Mouse (Mus musculus) C2C12 (cell line): ENCODE measurements around the gene Slc39a9. TPM values are rescaled to one million over a fixed set of nuclear protein-coding genes. Genes with fewer than 3 reads are reported as not detected.

ENCODE experiments used
- H3K27me3 ChIP-seq: one replicate; pipeline ENCODE4 v1.6.1; 2011; ENCODE audit not compliant: control insufficient read depth, insufficient read depth, insufficient read length
- H3K36me3 ChIP-seq: one replicate; pipeline ENCODE4 v1.6.1; 2011; ENCODE audit not compliant: control insufficient read depth, insufficient read depth
- H3K4me3 ChIP-seq: one replicate; pipeline ENCODE4 v1.5.1; 2011; ENCODE audit warnings: mild to moderate bottlenecking, control low read depth; ENCODE audit not compliant: poor library complexity, insufficient read depth, severe bottlenecking
- H3K79me2 ChIP-seq: one replicate; pipeline ENCODE4 v1.6.1; 2011; ENCODE audit not compliant: control insufficient read depth, insufficient read depth
- H3K79me3 ChIP-seq: one replicate; pipeline ENCODE4 v1.6.1; 2011; ENCODE audit warnings: low read depth, control low read depth
- H3ac ChIP-seq: one replicate; pipeline ENCODE3; 2011; ENCODE audit warnings: low read depth; ENCODE audit not compliant: control insufficient read depth, insufficient read length
- CEBPB ChIP-seq: IDR thresholded peaks from one replicate; pipeline ENCODE4 v1.6.1; 2011; ENCODE audit warnings: low read depth, mild to moderate bottlenecking, control low read depth, moderate library complexity
- CTCF ChIP-seq: IDR thresholded peaks from one replicate; pipeline ENCODE4 v1.5.1; 2011; ENCODE audit not compliant: control insufficient read depth, insufficient read depth, insufficient read length
- FOSL1 ChIP-seq: IDR thresholded peaks from one replicate; pipeline ENCODE4 v1.8.0; 2011; ENCODE audit warnings: mild to moderate bottlenecking, low read length; ENCODE audit not compliant: poor library complexity, insufficient read depth, severe bottlenecking
- MAX ChIP-seq: IDR thresholded peaks from one replicate; pipeline ENCODE4 v1.6.1; 2011; ENCODE audit warnings: mild to moderate bottlenecking, control low read depth
- MYOD1 ChIP-seq: IDR thresholded peaks from one replicate; pipeline ENCODE4 v1.6.1; 2011; ENCODE audit warnings: low read depth; ENCODE audit not compliant: control insufficient read depth, insufficient read length
- MYOG ChIP-seq: IDR thresholded peaks from one replicate; pipeline ENCODE4 v1.6.1; 2011; ENCODE audit not compliant: control insufficient read depth, insufficient read length; ENCODE audit errors: extremely low read depth
- USF1 ChIP-seq: IDR thresholded peaks from one replicate; pipeline ENCODE4 v1.6.1; 2011; ENCODE audit warnings: low read depth, mild to moderate bottlenecking, control low read depth, moderate library complexity
- long read RNA-seq, 2 experiments: library from polyadenylated mRNA; unstranded; transcript quantifications; one replicate each; pipeline ENCODE4 v2.0.0; 2019 to 2020
- polyA plus RNA-seq: library from polyadenylated mRNA; unstranded; fragments of >200 nt; fragmentation: generic; extraction: Trizol; gene quantifications from one replicate; pipeline ENCODE4 v1.2.1, GENCODE M21; 2012; ENCODE audit warnings: missing spikeins

Slc39a9 gene
- polyA plus RNA-seq, result 12.8 TPM
- long read RNA-seq, experiment 1, full-length matches to known transcripts, result 3 of 6 reads
- long read RNA-seq, experiment 1, partial matches to known transcripts, result 0 of 6 reads
- long read RNA-seq, experiment 1, other reads (novel, unspliced or antisense), result 3 of 6 reads
- long read RNA-seq, experiment 2, full-length matches to known transcripts, result 43 of 90 reads
- long read RNA-seq, experiment 2, partial matches to known transcripts, result 32 of 90 reads
- long read RNA-seq, experiment 2, other reads (novel, unspliced or antisense), result 15 of 90 reads

DNA sequence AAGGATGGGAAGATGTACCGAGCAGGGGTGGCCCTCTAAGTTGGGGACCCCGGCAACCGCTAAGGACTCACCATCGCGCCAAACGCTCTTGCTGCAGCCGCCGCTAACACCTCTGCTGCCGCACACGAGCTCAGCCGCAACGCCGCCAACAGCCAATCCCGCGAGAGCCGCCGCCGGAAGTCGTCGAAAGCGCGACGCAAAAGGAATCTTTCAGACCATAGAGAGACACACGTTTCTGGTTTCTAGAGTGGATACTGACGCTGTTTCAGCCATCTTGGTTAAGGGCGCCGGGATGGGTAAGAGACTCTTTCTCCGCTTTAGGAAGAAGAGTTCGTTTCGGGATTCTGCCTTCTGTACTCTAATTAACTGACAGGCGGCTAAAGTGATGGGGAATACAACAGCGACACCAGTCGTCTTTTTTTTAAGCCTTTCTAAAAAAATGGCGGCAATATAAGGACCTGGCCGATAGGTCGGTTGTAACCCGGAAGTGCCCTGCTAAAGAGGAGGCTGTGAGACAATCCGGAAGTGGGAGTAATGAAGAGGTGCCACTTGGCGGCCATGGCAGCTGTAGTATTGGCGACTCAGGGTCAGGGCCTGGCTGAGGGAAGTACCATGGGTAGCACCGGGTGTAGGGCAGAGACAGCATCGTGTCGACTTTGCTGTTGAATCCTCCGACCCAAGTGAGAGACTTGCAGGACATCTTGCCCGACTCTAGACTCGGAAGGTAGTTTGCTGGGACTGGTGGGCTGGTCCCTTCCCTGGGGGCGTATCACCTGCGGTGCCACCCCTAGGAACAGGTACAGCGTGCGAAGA is at the start of gene Slc39a9, which contains the start of gene Erh:
Slc39a9 (plus strand) TSS at position 191 of the 813 bp plus-strand sequence.
Erh (minus strand) TSS at position 649 of the 813 bp plus-strand sequence.
- Histone ChIP-seq H3K79me3 (peaks cover 78% of the 10 kb centered on the region), H3K4me3 (peak within 1 kb of the TSS; percentile 92), H3K79me2 (peaks cover 98% of the 10 kb centered on the region), H3ac (peak within 1 kb of the TSS; percentile 96), H3K27me3 (no peaks in the 10 kb centered on the region), H3K36me3 (peaks cover 36% of the 10 kb centered on the region)
- TF ChIP-seq MAX (peak; percentile 89), MYOG (no peak)

DNA sequence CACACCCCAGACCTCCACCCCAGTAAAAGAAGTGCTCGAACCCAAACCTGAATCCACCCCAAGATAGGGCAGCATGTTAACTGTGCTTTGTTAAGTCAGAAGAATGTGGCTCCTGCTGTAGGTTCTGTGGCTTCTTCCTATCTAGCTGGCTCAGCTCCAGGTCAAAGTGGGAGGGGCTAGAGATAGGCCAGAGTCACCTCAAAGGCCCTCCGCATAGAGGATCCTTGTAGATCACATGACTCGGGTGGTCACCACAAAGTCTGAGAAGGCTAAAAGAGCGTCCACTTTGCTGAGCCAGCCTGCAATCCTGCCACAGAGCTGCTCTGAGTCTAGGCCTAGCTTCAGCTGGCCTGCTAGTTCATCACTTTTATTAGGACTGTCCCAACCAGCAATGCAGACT is 49.5 kb upstream of the Slc39a9 start:
- Histone ChIP-seq H3K36me3 (no peaks in the 10 kb centered on the region), H3K79me2 (no peaks in the 10 kb centered on the region), H3ac (no peak overlapping the region), H3K79me3 (no peaks in the 10 kb centered on the region), H3K4me3 (no peak overlapping the region), H3K27me3 (peaks cover 36% of the 10 kb centered on the region)
- TF ChIP-seq MYOG (no peak), MYOD1 (no peak), CTCF (no peak), USF1 (no peak), MAX (no peak), FOSL1 (no peak), CEBPB (no peak)

DNA sequence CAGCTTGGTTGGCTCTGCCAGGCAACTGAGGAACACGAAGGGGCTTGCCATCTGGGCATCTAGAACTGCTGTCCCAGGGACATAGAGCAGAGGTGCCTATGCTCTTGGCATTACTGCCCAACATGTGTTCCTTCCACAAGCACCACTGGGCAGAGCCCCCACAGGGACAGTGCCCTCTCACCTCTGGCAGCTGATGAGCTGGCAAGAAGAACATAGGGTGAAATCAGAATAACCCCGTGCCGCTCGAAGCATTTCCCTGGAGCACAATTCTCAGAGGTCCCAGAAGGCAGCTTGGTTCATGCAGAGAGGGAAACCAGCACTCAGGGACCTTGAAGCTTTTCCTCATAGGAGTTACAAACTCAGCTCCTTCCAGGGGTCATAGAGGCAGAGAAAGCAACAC is 48.9 kb upstream of the Slc39a9 start:
- no peak overlapping the region for H3K4me3 ChIP-seq
- TF ChIP-seq MAX (no peak), USF1 (no peak), MYOG (no peak), MYOD1 (no peak), FOSL1 (no peak), CTCF (no peak), CEBPB (no peak)
- H3K27me3 ChIP-seq, result peaks cover 36% of the 10 kb centered on the region
- no peaks in the 10 kb centered on the region for H3K79me2 ChIP-seq
- H3K36me3 ChIP-seq, result no peaks in the 10 kb centered on the region
- H3ac ChIP-seq, result no peak overlapping the region
- H3K79me3 ChIP-seq, result no peaks in the 10 kb centered on the region

DNA sequence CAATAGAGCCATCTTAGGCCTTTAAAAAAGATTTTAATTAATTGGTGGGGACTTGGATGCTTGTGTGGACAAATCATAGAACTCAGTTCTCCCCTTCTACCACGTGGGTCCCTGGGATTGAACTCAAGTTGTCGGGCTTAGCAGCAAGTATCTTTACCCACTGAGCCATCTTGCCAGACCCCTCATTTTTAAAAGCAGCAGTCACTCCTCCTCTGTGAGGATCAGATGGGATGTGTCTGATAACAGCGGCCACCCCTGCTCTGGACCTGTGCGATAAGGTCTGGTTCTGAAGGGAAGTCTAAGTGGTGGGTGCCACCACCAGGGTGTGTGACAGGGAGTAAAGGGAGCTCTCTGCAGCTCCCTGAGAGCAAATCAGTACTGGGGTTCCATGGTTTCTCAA is 48.1 kb upstream of the Slc39a9 start:
- TF ChIP-seq USF1 (no peak), MAX (no peak), CEBPB (no peak), CTCF (no peak), MYOD1 (no peak), FOSL1 (no peak), MYOG (no peak)
- H3K79me2 ChIP-seq, result no peaks in the 10 kb centered on the region
- H3K4me3 ChIP-seq, result no peak overlapping the region
- no peak overlapping the region for H3ac ChIP-seq
- H3K27me3 ChIP-seq, result peaks cover 38% of the 10 kb centered on the region
- H3K79me3 ChIP-seq, result no peaks in the 10 kb centered on the region
- H3K36me3 ChIP-seq, result no peaks in the 10 kb centered on the region

DNA sequence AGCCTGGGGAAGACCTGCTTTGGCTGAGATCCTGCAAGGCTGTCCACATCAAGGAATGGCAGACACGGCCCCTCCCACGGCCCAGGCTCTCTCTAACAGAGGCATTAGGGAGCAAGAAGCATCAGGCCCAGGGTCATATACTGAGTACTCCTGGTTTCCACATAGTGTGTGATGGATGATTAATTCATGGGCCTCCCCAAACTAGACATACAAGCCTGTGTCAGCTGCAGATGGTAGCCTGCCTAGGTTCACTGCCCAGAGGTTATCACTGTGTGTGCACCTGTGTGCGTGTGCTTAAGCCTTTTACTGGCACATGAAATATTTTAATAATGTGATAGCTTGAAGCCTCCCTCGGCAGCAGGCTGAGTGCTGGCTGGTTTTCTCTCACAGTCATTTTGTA is 47.7 kb upstream of the Slc39a9 start:
- H3K79me3 ChIP-seq, result no peaks in the 10 kb centered on the region
- no peak overlapping the region for H3ac ChIP-seq
- H3K27me3 ChIP-seq, result peaks cover 35% of the 10 kb centered on the region

More for the DNA sequence above, 47.7 kb upstream of the Slc39a9 start:
- TF ChIP-seq USF1 (no peak), MAX (no peak), MYOG (no peak), CTCF (no peak), MYOD1 (no peak), CEBPB (no peak), FOSL1 (no peak)
- Histone ChIP-seq H3K4me3 (no peak overlapping the region), H3K79me2 (no peaks in the 10 kb centered on the region), H3K36me3 (no peaks in the 10 kb centered on the region)
